Mouse (Mus musculus): ENCODE data around the gene Txndc9.

Txndc9 gene

GRCm38 (mm10) chr1:37968746-37969145 is 28.9 kb downstream of the Txndc9 start:
- DNase-seq, result no peak

DNA sequence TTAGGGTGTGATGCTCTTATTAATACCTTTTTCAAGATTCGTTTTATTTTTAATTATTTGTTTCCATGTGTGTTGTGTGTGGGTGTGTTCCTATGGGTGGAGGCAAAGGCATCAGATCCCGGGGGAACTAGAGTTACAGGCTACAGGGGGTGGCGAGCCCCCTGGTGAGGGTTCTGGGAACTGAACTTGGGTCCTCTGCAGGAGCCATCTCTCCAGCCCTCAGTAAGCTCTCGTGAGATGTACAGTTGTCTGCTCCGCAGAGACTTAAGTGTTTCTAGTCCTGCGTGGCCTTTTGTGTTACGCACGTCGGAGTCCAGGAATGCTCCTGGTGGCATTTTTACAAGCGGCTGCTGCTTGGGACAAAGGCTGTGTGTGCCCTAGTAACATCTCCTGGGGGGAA is 32.1 kb downstream of the Txndc9 start:
- no peak for DNase-seq

- peak; percentile 34 for DNase-seq
These were observed 38.2 kb downstream of the Txndc9 start for GRCm38 (mm10) chr1:37959486-37959885.

DNA sequence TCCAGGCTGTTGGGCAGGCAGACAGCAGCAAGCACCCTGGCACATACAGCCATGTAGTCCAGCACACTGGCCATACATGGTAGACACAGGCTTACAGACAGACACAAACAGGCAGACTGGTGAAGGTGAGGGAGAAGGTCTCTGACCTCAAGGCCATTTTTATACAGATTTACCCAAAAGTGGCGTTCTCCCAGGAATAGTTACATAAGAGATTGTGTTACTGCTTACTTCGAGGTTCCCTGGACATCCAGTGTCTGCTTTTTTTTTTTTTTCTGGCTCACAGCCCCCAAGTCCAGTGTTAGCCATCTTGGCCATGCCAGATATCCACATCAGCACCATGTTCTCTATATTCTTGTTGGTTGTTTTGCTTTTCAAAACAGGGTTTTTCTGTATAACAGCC is 39.2 kb downstream of the Txndc9 start:
- DNase-seq, result no peak

DNA sequence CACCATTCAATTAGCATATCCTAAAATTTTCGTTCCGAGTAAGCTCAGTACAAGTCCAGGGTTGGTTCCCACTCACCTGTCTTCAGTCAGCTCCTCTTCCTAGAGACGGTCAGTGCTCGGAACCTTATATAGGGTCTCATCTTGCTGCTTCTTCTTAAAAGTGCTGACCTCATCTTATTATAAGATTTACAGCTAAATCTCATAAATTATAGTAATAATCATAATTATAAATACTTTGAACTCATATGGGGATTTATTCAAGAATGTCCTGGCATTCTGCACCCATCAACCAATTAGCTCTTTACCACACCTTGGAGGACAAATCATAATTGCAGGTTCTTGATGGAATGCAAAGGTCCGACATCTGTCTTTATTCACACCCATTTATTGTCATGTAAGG is 40.0 kb downstream of the Txndc9 start, which contains the start of gene Lyg1:
Gene Lyg1, minus strand, starts transcription at position 101 of the 400 bp plus-strand sequence.
- DNase-seq, result no peak

DNA sequence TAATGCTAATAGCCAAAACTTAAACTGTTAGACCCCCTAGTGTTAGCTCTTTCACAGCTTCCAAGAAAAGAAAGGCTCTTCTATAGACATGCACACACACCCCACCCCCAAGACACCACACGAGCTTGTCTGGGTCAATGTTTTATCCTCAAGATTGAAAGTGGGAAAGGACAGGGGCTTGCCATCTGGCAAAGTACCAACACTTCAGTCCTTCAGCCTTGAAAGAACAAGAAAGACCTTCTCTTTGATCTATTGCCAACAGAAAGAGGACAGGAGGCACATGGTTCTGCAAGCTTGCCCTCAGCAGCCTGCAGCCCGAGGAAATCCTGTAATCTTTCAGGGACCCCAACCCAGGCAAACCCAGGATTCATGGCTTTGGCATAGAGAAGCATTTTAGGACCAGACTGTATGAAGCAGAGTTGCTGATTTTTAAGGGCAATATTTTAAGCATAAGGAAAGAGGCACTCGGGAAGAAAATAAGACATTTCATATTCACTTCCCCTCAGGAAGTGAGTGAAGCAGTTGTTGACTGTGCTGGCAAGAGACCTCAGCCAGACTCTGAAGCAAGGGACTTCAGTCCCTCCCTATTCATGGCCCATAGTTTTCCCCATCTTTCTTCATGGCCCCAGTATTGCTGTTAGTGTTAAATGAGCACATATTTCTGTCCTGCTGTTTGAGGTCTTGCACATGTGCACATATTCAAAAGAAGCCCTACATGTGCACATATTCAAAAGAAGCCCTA is 40.8 kb downstream of the Txndc9 start:
- DNase-seq, result peak; percentile 7

DNA sequence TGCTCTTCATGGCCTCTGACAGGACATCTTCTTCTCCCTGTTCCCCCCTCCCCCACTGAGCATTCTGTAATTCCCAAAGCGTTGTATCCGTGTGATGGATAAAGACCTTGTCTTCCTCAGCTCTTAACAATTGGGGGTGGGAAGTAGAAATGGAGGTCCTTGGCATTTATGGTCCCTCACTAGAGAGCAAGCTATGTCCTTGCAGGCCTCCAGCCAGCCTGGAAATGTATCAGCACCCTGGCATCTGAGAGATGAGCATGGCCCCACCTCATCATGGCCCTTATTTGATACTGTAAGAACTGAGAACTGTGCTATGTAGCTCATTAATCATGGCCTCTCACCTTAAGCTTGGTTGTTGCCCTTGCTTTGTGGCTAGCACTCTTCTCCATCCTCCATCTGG is 42.4 kb downstream of the Txndc9 start:
- DNase-seq, result no peak

DNA sequence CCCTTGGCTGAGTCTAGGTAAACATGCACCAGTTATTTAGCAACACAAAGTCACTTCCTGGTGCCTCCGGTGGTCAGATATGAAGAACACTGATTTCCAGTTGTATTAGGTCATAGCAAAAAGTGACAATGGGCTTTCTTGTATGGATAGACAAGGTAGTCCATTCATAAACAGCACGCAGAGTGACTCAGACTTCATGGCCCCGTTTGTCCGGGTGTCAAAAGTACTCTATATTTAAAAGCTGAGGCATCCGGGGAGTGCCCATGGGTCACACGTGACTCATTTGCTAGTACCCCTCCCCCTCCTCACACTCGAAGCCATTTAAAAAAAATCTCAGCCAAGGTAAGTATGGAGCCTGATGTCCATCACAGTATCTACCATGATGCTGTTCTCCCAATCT is 42.9 kb downstream of the Txndc9 start:
- DNase-seq, result no peak

DNA sequence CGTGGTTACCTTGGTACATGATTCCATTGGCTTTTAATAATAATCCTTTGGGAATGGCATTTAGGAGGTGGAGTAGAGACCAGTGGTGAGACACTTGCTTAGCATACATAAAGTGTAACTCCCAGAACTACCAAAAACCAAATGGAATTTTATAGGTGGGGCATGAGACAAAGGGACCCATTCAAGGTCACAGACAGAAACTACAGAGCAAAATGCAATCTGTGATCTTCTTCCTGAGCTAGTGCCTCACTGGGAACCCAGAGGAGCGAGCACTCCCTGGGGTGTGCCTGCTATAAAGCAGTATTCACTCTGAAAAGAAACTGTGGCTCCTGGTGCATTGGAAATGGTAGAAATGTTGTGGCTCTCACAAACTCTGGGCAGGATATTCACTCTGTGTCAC is 48.8 kb downstream of the Txndc9 start:
- no peak for DNase-seq
